Mouse (Mus musculus) erythroblast, embryonic 14.5 days (primary cell): ENCODE results near the gene Rbbp6.

Source experiments
- GATA1 ChIP-seq: IDR thresholded peaks from 2 replicates; pipeline ENCODE4 v1.6.1; 2012; ENCODE audit warnings: low read length, inconsistent platforms, mixed read lengths
- TAL1 ChIP-seq: IDR thresholded peaks from 3 replicates; pipeline ENCODE4 v1.6.1; 2012; ENCODE audit warnings: low read length, inconsistent platforms, mixed read lengths

GRCm38 (mm10) chr7:122968751-122969150, 3.3 kb downstream of the Rbbp6 start:
- TF ChIP-seq GATA1 (no peak), TAL1 (no peak)
